Mouse (Mus musculus) heart, postnatal 4 days (tissue): ENCODE measurements around the gene Col5a1. TPM values are rescaled to one million over a fixed set of nuclear protein-coding genes. Genes with fewer than 3 reads are reported as not detected.

Source experiments
- DNase-seq: peaks from one replicate; pipeline ENCODE4 v3.0.0; 2021
- total RNA-seq, 2 experiments: library from RNA; stranded (reverse); gene quantifications; 2 replicates each; pipeline ENCODE4 v1.2.3; 2021

Col5a1 gene
- total RNA-seq, 2 experiments from 2014 or later: 167 to 185 TPM

GRCm38 (mm10) chr2:27886608-27887460, 609 bp downstream of the Col5a1 start:
- peak; percentile 68 for DNase-seq

GRCm38 (mm10) chr2:27887461-27888264, 1.4 kb downstream of the Col5a1 start:
- DNase-seq: peak; percentile 53

- peak; percentile 71 for DNase-seq
These were observed 2.6 kb downstream of the Col5a1 start for GRCm38 (mm10) chr2:27888603-27889545.

DNA sequence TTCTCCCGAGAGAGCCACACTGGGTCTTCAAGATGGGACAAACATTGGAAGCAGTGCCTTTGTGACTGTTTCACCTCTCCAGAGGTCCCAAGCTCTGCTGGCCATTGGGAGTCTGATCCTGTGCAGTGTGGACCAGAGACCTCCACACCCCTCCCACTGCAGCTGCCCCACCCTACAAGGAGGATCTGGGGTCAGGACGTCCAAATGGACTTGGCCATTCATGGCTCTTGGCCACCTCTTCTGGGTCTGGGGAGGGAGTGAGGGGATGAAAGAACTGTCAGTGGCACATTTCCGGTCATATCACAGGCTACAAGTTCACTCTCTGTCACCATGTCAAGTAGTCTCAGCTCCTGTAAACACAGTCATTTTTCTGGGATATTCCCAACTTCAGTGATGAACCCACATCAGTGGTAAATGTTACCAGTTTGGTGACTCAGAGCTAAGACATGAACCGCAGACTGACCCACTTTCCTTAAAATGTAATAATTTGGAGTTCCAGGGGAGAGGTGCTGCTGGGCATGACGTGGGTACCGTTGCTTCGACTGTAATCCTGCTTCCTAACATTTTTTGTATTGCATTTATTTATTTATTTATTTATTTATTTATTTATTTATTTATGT, 5.8 kb downstream of the Col5a1 start:
- DNase-seq: no peak

GRCm38 (mm10) chr2:27893015-27893414, 6.8 kb downstream of the Col5a1 start:
- DNase-seq: no peak

GRCm38 (mm10) chr2:27894986-27895385, 8.8 kb downstream of the Col5a1 start:
- DNase-seq: no peak

DNA sequence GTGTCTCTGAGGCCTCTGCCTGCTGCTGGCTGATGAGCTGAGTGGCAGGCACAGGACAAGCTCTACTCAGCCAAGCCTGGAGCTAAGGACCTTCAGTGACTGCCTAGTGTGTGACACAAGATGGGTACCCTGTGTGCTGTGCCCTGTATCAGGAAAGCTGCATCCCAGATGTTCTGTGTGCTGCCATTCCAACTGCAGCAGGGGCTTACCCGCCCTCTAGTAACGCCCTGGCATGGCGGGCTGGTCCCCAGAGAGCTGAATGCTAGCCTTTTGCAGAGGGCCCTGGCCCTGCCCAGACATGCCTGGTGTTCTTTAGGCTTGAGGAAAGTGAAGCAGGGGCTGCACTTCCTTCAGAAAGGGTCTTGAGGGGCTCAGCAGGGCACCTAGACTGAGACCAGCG, 9.4 kb downstream of the Col5a1 start:
- no peak for DNase-seq

DNA sequence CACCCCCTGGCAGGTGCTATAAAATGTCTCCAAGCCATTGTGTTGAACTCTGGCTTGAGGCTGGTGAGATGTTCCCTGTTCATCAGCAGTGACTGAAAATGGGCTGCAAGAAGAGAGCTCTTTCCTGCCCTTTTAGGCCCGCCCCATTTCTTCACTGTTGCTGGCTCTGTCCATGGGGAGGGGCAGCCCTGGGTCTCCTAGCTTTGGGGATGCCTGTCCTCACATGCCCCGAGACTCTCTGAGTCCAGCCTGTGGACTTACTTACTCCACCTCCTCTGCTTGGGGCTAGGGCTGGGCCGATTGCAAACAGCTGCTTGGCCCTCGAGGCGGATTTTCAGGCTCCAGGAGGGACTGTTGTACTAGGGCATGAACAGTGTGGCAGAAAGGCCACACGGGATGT, 10.9 kb downstream of the Col5a1 start:
- DNase-seq: peak; percentile 52

DNA sequence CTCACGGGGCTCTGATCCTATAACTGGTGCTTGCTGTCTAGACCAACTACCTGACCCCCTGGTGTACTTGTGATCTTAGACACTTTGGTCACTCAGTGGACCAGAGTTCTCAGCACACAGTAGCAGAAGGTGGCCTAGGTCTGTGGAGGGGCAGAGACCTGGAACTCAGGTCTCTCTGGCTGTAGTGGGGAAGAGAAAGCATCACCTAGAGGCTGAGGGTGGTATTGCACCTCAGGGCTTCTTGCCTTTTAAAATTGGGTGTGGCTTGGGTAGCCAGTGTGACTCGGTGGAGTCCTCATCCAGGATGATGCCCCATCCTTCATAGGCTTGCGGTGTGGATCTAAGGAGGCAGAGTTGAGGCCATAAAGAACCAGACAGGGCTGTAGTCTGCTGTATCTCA, 13.7 kb downstream of the Col5a1 start:
- peak; percentile 62 for DNase-seq

DNA sequence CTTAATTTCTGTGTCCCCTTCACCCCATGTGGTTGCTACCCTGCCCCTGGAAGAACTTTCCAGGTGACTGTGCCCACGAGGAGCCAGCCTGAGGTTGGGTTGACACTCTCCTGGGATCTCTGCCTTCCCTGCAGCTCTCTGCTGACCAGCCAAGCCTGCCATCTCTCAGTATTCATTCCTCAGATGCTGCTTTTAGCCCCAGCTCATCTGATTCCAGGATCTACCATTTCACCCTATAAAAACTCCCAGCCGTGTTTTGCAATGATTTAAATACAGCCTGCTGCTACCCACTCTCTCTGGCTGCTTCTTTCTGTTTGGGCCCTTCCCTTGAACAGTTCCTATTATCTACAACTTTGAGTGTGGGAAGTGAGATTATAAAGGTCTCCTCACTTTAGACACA, 14.9 kb downstream of the Col5a1 start:
- DNase-seq: no peak

GRCm38 (mm10) chr2:27901525-27902245, 15.5 kb downstream of the Col5a1 start:
- DNase-seq: no peak

- DNase-seq: no peak
These were observed 16.1 kb downstream of the Col5a1 start for GRCm38 (mm10) chr2:27902318-27902717.

DNA sequence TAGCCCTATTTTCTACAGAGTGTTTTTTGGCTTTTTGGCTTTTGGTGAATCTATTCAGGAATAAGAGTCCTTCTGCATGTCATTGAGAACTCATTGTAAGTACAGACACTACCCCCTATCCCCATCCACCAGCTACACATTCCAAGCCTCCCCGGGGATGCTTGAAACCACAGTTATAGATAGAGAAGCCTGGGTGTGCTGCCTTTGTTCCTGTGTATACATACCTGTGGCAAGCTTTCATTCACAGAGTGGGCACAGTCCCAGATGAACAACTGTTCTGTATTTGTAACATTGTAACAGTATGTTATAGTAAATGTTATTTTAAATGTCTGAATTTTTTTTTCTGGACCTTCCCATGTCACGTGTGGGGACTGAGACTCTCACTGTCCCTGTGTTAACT, 19.2 kb downstream of the Col5a1 start:
- no peak for DNase-seq

GRCm38 (mm10) chr2:27910501-27910900, 24.3 kb downstream of the Col5a1 start:
- no peak for DNase-seq

GRCm38 (mm10) chr2:27912546-27913275, 26.5 kb downstream of the Col5a1 start:
- DNase-seq: no peak

DNA sequence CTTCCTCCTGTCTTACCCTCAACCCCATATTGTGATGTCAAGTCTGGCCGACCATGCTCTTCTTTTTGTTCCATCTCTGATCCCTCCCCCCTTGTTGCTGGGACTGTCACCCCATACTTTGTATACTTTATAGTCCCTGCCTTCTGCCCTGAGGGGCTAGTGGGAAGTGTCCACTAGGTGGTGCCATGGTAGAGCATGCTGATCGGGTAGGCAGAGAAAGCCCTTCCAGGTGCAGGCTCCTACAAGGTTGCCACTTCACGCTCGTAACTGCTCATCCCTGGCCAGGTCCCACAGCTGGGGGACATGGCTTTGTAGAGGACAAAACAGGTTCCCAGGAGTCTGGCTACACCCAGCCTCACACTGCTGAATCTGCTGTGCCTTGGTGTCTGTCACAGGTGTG, 29.5 kb downstream of the Col5a1 start:
- DNase-seq: peak; percentile 59

DNA sequence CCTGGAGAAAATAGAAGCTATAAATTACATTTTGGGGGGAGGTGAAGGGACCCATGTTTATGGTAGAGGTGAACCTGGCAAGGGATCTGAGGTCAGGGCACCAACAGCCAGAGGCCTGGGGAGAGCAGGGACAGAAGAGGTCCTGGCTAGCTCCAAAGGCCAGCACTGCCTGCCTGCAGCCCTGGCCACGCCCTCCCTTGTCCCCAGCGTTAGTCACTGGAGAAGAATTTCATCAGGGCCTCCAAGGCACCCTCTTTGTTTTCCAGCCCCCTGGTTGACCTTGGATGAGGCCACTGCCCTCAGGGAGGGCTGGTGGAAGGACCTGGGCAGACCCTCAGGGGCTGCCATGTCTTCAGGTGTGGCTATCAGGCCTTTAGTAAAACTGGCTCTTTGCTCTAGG, 30.1 kb downstream of the Col5a1 start:
- peak; percentile 52 for DNase-seq

DNA sequence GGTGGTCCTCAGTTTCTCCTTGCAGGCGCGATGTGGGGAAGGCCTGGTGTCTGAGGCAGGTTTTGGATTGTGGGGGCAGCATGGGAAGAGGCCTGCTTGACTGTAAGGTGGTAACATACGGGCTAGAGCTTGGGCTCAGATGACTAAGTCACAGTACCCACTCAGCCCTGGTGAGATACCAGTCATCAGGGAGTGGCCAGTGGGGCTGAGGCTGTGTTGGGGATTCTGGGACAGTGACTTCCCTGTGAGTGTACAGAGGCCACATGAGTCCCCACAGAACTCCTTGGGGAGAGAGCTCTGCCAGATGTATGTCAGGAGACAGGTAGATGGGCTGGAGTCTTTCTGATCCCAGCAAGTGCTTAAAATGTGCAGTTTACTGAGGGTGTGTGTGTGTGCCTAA, 31.0 kb downstream of the Col5a1 start:
- DNase-seq: no peak

DNA sequence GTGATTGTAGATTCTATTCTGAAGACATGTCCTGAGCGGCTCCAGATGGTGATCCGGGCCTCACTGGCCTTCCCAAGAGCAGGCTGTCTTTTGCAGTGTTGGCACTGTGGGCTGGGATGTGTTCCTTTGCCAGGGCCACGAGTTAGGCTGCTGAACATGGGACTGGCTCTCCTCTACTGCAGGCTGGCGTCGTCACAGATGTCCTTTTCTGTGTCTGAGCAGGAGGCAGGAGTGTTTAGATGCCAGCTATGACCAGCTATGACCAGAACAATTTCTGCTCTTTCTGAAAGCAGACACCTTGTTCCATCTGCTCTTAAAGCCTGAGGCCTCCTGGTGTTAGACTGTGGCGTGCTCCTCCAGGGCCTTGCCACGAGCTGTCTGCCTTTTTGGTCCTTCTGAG, 31.9 kb downstream of the Col5a1 start:
- no peak for DNase-seq

DNA sequence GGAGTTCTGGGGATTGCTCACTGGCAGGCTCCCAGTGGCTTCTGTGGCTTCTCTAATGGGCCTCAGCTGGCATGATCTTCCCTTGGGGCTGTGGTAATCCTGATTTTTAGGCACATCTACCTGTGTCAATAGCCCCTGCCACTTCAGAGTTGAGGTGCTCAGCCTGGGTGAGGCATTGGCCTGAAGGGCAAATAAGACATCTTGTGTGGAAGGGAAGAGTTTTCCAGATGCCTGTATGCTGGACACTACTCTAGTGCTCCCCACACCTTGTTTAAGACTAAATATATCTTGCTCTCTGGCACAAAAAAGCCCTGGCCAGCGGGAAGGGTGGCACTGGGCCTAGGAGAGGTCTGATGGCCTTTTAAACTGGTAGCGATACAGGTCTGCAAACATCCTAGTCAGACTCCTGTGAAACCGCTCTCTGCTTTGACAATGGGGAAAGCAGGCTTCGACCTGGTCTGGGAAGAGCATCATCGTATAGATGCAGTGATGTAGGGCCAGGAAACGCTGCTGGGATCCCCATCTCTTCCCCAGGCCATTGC, 33.2 kb downstream of the Col5a1 start:
- no peak for DNase-seq
